Mouse (Mus musculus): ENCODE data around the gene Ssna1.

GRCm38 (mm10) chr2:25236614-25237013 lies 35.6 kb downstream of the Ssna1 start, which contains the start of gene Rnf224:
- TF ChIP-seq CTCF (IDR thresholded peaks at IDR 0.05; ENCODE audit: borderline replicate concordance, insufficient read depth, low read depth, low read length) = no peak
- no peak for TF ChIP-seq POLR2A (IDR thresholded peaks at IDR 0.05; ENCODE audit: borderline replicate concordance, insufficient read depth, low read length)

All from cerebellum, adult 2 months (tissue).